Mouse (Mus musculus) neural tube, embryonic 15.5 days (tissue): Measurements from ENCODE around the gene Gpr63. TPM values are rescaled to one million over a fixed set of nuclear protein-coding genes. Genes with fewer than 3 reads are reported as not detected.
"Not testable (repeated sequence)": the region's sequence is repeated elsewhere in the genome, so short reads cannot be mapped to it uniquely, and the experiment has no call there.

Experiments used
- ATAC-seq: fragments of 200-750 bp; cut with Nextera tagmentation; 2 replicates; pipeline ENCODE4 v1.8.0; 2017; ENCODE audit warnings: mild to moderate bottlenecking, moderate TSS enrichment, moderate library complexity; ENCODE audit not compliant: low FRiP score
- H3K27ac ChIP-seq: fragments of 300-500 bp; sonication (generic); replicated peaks from 2 replicates; pipeline ENCODE4 v1.5.1; 2015; ENCODE audit warnings: mild to moderate bottlenecking, inconsistent platforms
- H3K27me3 ChIP-seq: fragments of 300-500 bp; sonication (generic); replicated peaks from 2 replicates; pipeline ENCODE4 v1.6.1; 2015; ENCODE audit warnings: inconsistent platforms
- H3K36me3 ChIP-seq: fragments of 300-500 bp; sonication (generic); 2 replicates; pipeline ENCODE4 v1.6.1; 2015; ENCODE audit warnings: inconsistent platforms
- H3K4me1 ChIP-seq: fragments of 300-500 bp; sonication (generic); 2 replicates; pipeline ENCODE4 v1.6.1; 2015; ENCODE audit warnings: inconsistent platforms
- H3K4me2 ChIP-seq: fragments of 300-500 bp; sonication (generic); 2 replicates; pipeline ENCODE4 v1.6.1; 2015; ENCODE audit warnings: inconsistent platforms, mild to moderate bottlenecking, moderate library complexity
- H3K4me3 ChIP-seq: fragments of 300-500 bp; sonication (generic); replicated peaks from 2 replicates; pipeline ENCODE4 v1.5.1; 2015; ENCODE audit warnings: mild to moderate bottlenecking, inconsistent platforms
- H3K9ac ChIP-seq: fragments of 300-500 bp; sonication (generic); replicated peaks from 2 replicates; pipeline ENCODE4 v1.6.1; 2015; ENCODE audit warnings: mild to moderate bottlenecking, inconsistent platforms
- H3K9me3 ChIP-seq: fragments of 300-500 bp; sonication (generic); replicated peaks from 2 replicates; pipeline ENCODE4 v1.6.1; 2016; ENCODE audit warnings: inconsistent platforms
- WGBS: fragments of 180-500 bp; shearing (Covaris S2); methylation state at CpG from one replicate; pipeline ENCODE4 v1.1.7; 2015; ENCODE audit warnings: mixed read lengths; 5-methylcytosine and 5-hydroxymethylcytosine counted together
- polyA plus RNA-seq: library from polyadenylated mRNA; unstranded; fragments of >200 nt; fragmentation: Nextera tagmentation; extraction: Ambion mirVana; gene quantifications from 2 replicates; pipeline ENCODE4 v1.2.1, GENCODE M21; 2015

Gene Gpr63
- polyA plus RNA-seq, result 1.3 and 2.3 TPM in 2 replicates

DNA sequence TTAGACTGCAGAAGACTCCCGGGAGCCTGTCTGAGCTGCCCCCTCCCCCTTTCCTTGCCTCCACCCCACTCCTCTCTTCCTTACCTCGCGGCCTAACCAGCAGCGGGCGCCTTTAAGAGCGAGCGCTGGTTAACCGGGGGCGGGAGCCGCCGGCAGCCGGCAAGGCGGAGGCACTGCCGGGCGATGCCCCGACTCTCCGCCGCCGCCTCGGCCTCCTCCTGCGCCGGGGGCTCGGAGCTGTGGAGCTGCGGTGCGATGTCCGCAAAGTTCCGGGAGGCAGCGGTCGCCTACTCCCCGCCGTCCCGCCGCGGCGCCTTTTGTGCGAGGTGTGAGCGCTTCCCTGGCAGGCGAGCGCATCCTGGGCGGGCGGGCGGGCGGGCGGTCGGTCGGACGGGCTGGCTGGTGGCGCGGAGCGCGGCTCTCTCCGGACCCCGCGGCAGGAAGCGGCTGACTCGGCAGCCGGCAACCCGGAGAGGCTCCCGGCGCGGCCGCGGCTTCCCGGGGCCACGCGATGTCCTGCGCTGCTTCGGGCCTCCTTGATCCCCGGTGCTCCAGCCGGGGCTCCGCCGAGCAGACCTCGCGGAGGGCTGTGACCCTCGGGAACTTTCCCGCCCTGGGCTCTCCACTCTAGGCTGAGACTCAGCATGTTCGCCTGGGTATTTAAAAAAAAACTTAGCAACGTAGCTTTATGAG is at the start of gene Gpr63:
TSS of gene Gpr63 (plus strand) at position 109 of the 693 bp plus-strand sequence.
- H3K27me3 ChIP-seq, result no peaks in the 10 kb centered on the region
- ATAC-seq, result peak; percentile 98
- under 1% methylated on average over 59 of the region's 78 CpGs for WGBS

GRCm38 (mm10) chr4:24920006-24920577 is 46.1 kb upstream of the Gpr63 start:
- Histone ChIP-seq H3K4me3 (no peak overlapping the region), H3K4me2 (no peak overlapping the region), H3K27me3 (no peaks in the 10 kb centered on the region), H3K9me3 (no peaks in the 10 kb centered on the region), H3K27ac (no peak overlapping the region), H3K9ac (no peak overlapping the region), H3K4me1 (no peaks in the 10 kb centered on the region), H3K36me3 (no peaks in the 10 kb centered on the region)
- no peak for ATAC-seq
- 70% methylated on average over 5 of the region's 5 CpGs for WGBS

More for the DNA sequence above, at the start of gene Gpr63:
- H3K4me3 ChIP-seq, result peak within 1 kb of the TSS; percentile 71
- peak within 1 kb of the TSS; percentile 91 for H3K27ac ChIP-seq
- no peaks in the 10 kb centered on the region for H3K36me3 ChIP-seq
- H3K9ac ChIP-seq, result peak within 1 kb of the TSS; percentile 83
- H3K4me1 ChIP-seq, result peaks cover 11% of the 10 kb centered on the region
- H3K4me2 ChIP-seq, result peak within 1 kb of the TSS; percentile 67
- no peaks in the 10 kb centered on the region for H3K9me3 ChIP-seq

GRCm38 (mm10) chr4:24924726-24925125 is 41.5 kb upstream of the Gpr63 start:
- no peaks in the 10 kb centered on the region for H3K4me1 ChIP-seq
- H3K4me3 ChIP-seq, result no peak overlapping the region
- WGBS, result 72% methylated on average over 2 of the region's 2 CpGs
- no peak overlapping the region for H3K4me2 ChIP-seq
- no peaks in the 10 kb centered on the region for H3K9me3 ChIP-seq
- H3K27me3 ChIP-seq, result no peaks in the 10 kb centered on the region
- no peaks in the 10 kb centered on the region for H3K36me3 ChIP-seq
- no peak overlapping the region for H3K27ac ChIP-seq
- H3K9ac ChIP-seq, result no peak overlapping the region
- ATAC-seq, result no peak

DNA sequence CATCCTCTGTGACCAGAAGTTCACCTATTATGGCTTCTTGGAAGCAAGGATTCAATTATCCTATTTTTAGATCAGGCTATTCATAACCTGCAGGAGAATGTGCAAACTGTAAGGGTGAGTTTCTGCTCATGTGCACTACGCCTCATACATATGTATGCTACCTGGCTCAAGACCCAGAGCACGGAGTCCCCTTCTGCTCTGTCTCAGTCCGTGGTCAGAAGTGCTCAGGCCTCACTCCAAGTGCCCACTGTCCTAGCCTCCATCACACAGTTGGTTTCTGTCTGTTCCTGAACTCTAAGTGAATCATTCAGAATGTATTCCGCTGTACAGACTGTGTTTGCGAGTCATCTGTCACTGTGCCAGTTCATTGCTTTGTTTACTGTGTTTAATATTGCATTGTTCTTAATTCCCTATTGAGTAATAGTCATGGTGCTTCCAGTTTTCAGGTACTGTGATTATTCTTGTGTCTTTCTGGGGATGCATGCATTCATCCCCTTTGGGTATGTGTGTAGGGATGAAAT is 37.9 kb upstream of the Gpr63 start:
- no peak overlapping the region for H3K9ac ChIP-seq
- no peaks in the 10 kb centered on the region for H3K27me3 ChIP-seq
- H3K4me2 ChIP-seq, result no peak overlapping the region
- H3K4me3 ChIP-seq, result no peak overlapping the region
- ATAC-seq, result no peak
- H3K9me3 ChIP-seq, result no peaks in the 10 kb centered on the region
- H3K36me3 ChIP-seq, result no peaks in the 10 kb centered on the region
- H3K4me1 ChIP-seq, result no peaks in the 10 kb centered on the region
- no peak overlapping the region for H3K27ac ChIP-seq
- WGBS, result 76% methylated on average over 5 of the region's 5 CpGs

DNA sequence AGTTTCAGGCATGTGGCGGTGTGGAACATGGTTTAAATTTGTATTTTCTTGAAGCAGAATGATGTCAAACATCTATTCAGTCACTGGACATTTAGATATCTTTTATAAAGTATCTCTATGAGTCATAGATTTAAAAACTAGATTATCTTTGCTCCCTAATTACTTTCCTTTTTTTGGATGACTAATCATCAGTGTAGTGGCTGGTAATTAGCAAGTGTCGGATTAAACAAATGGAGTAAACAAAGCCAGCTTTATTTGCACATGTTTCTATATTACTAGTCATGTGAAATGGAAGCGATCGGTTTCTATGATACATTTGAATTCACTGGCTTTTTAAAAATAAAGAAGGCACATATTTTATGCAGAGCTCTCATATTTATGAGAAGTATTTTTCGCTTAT is 37.3 kb upstream of the Gpr63 start:
- Histone ChIP-seq H3K4me2 (no peak overlapping the region), H3K4me3 (no peak overlapping the region), H3K36me3 (no peaks in the 10 kb centered on the region), H3K27me3 (no peaks in the 10 kb centered on the region), H3K9me3 (no peaks in the 10 kb centered on the region), H3K27ac (no peak overlapping the region), H3K9ac (no peak overlapping the region), H3K4me1 (no peaks in the 10 kb centered on the region)
- 73% methylated on average over 5 of the region's 5 CpGs for WGBS
- ATAC-seq, result no peak

- WGBS, result 69% methylated on average over 6 of the region's 6 CpGs
- Histone ChIP-seq H3K27me3 (no peaks in the 10 kb centered on the region), H3K27ac (no peak overlapping the region), H3K36me3 (no peaks in the 10 kb centered on the region), H3K4me2 (no peak overlapping the region), H3K4me1 (no peaks in the 10 kb centered on the region), H3K4me3 (no peak overlapping the region), H3K9me3 (no peaks in the 10 kb centered on the region), H3K9ac (no peak overlapping the region)
- ATAC-seq, result no peak
Measured at GRCm38 (mm10) chr4:24942728-24943424, 23.3 kb upstream of the Gpr63 start.

DNA sequence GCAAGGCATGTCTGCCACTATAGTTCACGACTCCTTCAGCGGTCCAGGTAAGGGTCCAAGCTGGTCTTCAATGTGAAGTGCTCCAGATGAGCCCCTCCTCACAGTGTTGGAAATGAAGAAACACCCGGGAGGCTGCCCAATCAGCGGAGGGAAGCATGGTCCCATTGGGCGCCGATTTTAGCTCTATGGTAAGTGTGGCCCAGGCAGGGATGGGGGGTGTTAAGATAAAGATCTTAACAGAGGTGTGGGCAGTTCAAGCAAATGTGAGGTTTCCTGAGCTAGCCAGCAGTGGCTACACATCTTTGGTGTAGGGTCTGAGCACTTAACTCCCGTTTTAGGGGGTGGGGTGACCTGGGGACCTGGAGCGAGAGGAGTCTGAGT is 299 bp upstream of the Gpr63 start:
- peak; percentile 58 for ATAC-seq
- WGBS, result 5% methylated on average over 8 of the region's 8 CpGs

DNA sequence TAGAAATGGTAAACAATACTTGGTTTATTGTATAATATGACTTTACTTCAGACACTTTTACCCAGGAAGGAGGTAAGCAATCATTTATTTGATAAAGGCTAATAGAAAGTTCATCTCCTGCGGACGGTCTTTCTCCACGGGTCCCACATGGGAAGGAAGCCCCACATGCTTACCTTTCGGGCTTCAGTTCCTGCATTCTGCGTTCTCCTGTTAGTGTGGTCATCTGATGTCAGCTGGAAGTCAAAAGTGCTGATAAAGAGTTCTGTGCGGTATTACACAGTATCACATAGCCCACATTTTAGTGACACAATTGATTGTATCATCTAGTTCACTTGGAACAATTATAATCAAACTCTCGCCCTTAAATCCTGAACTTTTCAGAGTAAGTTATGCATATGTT is 1.0 kb downstream of the Gpr63 start:
- Histone ChIP-seq H3K9me3 (no peaks in the 10 kb centered on the region), H3K4me3 (peak overlapping the region; percentile 71), H3K36me3 (no peaks in the 10 kb centered on the region), H3K27ac (no peak overlapping the region), H3K4me1 (peaks cover 11% of the 10 kb centered on the region), H3K9ac (no peak overlapping the region), H3K27me3 (no peaks in the 10 kb centered on the region), H3K4me2 (peak overlapping the region; percentile 67)
- 22% methylated on average over 7 of the region's 7 CpGs for WGBS
- no peak for ATAC-seq

More for the DNA sequence above, 299 bp upstream of the Gpr63 start:
- peak overlapping the region; percentile 71 for H3K4me3 ChIP-seq
- peaks cover 11% of the 10 kb centered on the region for H3K4me1 ChIP-seq
- no peaks in the 10 kb centered on the region for H3K9me3 ChIP-seq
- H3K36me3 ChIP-seq, result no peaks in the 10 kb centered on the region
- peak overlapping the region; percentile 91 for H3K27ac ChIP-seq
- H3K9ac ChIP-seq, result peak overlapping the region; percentile 83; the same call in 1 of the 2 replicates
- no peaks in the 10 kb centered on the region for H3K27me3 ChIP-seq
- H3K4me2 ChIP-seq, result peak overlapping the region; percentile 67

DNA sequence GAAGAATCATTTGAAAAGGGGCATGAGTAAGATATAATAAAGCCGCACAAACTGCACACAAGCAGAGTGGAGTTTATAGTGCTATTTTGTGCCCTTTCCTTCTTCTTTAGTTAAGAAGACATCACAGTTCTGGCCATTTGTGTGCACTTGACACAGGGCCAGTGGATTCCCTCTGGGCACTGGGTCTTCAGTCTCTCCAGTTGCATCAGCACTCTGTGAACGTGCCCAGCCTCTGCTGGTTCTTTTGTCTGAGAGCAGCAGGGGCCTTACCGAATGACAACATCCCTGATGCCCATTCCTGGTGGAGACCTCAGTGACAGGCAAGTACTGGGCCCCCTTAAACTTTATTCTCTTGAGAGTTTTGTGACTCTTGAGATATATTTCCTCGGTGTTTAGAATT is 12.4 kb downstream of the Gpr63 start:
- no peak overlapping the region for H3K9ac ChIP-seq
- H3K9me3 ChIP-seq, result no peaks in the 10 kb centered on the region
- H3K36me3 ChIP-seq, result no peaks in the 10 kb centered on the region
- no peak overlapping the region for H3K4me3 ChIP-seq
- H3K4me1 ChIP-seq, result no peaks in the 10 kb centered on the region
- no peak for ATAC-seq
- no peak overlapping the region for H3K27ac ChIP-seq
- no peaks in the 10 kb centered on the region for H3K27me3 ChIP-seq
- no peak overlapping the region for H3K4me2 ChIP-seq
- 39% methylated on average over 4 of the region's 4 CpGs for WGBS

GRCm38 (mm10) chr4:24985612-24986011 is 19.4 kb downstream of the Gpr63 start:
- no peaks in the 10 kb centered on the region for H3K36me3 ChIP-seq
- H3K9ac ChIP-seq, result no peak overlapping the region
- H3K4me1 ChIP-seq, result no peaks in the 10 kb centered on the region
- no peak overlapping the region for H3K4me2 ChIP-seq
- H3K9me3 ChIP-seq, result no peaks in the 10 kb centered on the region
- ATAC-seq, result no peak
- no peak overlapping the region for H3K4me3 ChIP-seq
- 96% methylated on average over 5 of the region's 5 CpGs for WGBS
- H3K27ac ChIP-seq, result no peak overlapping the region
- H3K27me3 ChIP-seq, result no peaks in the 10 kb centered on the region

DNA sequence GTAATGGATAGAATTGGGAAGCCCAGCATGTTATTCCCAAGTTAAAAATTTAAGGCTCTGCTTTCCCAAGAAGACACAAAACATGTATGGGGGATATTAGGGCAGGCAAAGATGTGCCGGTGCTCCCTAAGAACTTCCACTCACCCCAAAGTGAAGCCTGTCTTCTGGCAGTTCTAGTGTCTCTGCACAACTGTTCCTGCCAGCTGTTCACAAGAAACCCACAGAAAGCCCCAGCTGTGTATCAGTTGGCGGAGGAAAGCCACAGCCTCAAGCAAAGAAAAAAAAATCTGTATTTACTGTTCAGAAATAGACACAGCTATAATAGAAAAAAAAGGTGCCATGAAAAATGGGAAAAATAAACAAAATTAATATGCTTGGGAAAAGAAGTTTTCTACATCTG is 25.3 kb downstream of the Gpr63 start:
- H3K9ac ChIP-seq, result no peak overlapping the region
- no peak overlapping the region for H3K27ac ChIP-seq
- H3K4me1 ChIP-seq, result no peaks in the 10 kb centered on the region
- no peaks in the 10 kb centered on the region for H3K27me3 ChIP-seq
- no peaks in the 10 kb centered on the region for H3K9me3 ChIP-seq
- no peaks in the 10 kb centered on the region for H3K36me3 ChIP-seq
- WGBS, result 78% methylated on average over 2 of the region's 2 CpGs
- H3K4me2 ChIP-seq, result no peak overlapping the region
- H3K4me3 ChIP-seq, result no peak overlapping the region
- no peak for ATAC-seq

DNA sequence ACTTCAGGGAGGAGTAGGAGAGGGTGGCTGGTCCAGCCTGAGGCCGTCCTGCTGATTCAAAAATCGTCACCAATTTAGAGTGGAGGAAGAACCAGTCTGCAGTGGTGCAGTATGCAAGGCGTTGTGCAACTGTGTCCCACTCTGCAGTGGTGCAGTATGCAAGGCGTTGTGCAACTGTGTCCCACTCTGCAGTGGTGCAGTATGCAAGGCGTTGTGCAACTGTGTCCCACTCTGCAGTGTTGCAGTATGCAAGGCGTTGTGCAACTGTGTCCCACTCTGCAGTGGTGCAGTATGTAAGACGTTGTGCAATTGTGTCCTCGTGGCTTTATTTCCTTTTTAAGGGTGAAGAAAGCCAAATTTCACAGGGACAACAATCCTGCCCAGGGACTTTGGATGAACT is 43.1 kb downstream of the Gpr63 start:
- not testable (repeated sequence) for H3K4me1 ChIP-seq, H3K27ac ChIP-seq, H3K27me3 ChIP-seq, H3K4me3 ChIP-seq, H3K9ac ChIP-seq, H3K4me2 ChIP-seq, H3K9me3 ChIP-seq, ATAC-seq
- peaks cover 16% of the 10 kb centered on the region for H3K36me3 ChIP-seq
- WGBS, result 90% methylated on average over 8 of the region's 8 CpGs
